Mouse (Mus musculus): Measurements from ENCODE around the gene Haghl. TPM values are rescaled to one million over a fixed set of nuclear protein-coding genes. Genes with fewer than 3 reads are reported as not detected.
A peak's percentile ranks its signal among the peaks of the same experiment; 100 is the strongest.
"Not testable (repeated sequence)": the region's sequence is repeated elsewhere in the genome, so short reads cannot be mapped to it uniquely, and the experiment has no call there.

The Haghl gene
- polyA plus RNA-seq, 1 experiment = 230 TPM

- Histone ChIP-seq H3K4me1 (ENCODE audit: control insufficient read depth, insufficient read depth, low read length) (peaks cover 15% of the 10 kb centered on the region), H3K27ac (ENCODE audit: insufficient read depth, low read length) (no peak overlapping the region), H3K4me3 (ENCODE audit: insufficient read depth, low read length) (no peak overlapping the region)
- TF ChIP-seq CTCF (IDR thresholded peaks at IDR 0.05; ENCODE audit: extremely low read depth, insufficient read depth, low read length) = no peak
- TF ChIP-seq POLR2A (IDR thresholded peaks at IDR 0.05; ENCODE audit: extremely low read depth, insufficient read depth, low read length) = no peak
Measured at GRCm38 (mm10) chr17:25818851-25819780, 33.6 kb upstream of the Haghl start.

- no peak overlapping the region for H3K27ac ChIP-seq (ENCODE audit: insufficient read depth, low read length)
Measured at GRCm38 (mm10) chr17:25817662-25818061, 32.2 kb upstream of the Haghl start.

GRCm38 (mm10) chr17:25813471-25813870 lies 28.0 kb upstream of the Haghl start:
- TF ChIP-seq POLR2A (IDR thresholded peaks at IDR 0.05; ENCODE audit: extremely low read depth, insufficient read depth, low read length) (peak; percentile 56; the same call in 1 of the 2 replicates), CTCF (IDR thresholded peaks at IDR 0.05; ENCODE audit: extremely low read depth, insufficient read depth, low read length) (peak; percentile 32)
- peak overlapping the region; percentile 17 for H3K4me3 ChIP-seq (ENCODE audit: insufficient read depth, low read length)
- H3K27ac ChIP-seq (ENCODE audit: insufficient read depth, low read length) = peak overlapping the region; percentile 83
- peaks cover 18% of the 10 kb centered on the region for H3K4me1 ChIP-seq (ENCODE audit: control insufficient read depth, insufficient read depth, low read length)

More at GRCm38 (mm10) chr17:25817662-25818061, 32.2 kb upstream of the Haghl start:
- no peak for TF ChIP-seq POLR2A (IDR thresholded peaks at IDR 0.05; ENCODE audit: extremely low read depth, insufficient read depth, low read length)
- no peak for TF ChIP-seq CTCF (IDR thresholded peaks at IDR 0.05; ENCODE audit: extremely low read depth, insufficient read depth, low read length)
- H3K4me1 ChIP-seq (ENCODE audit: control insufficient read depth, insufficient read depth, low read length) = peaks cover 15% of the 10 kb centered on the region
- H3K4me3 ChIP-seq (ENCODE audit: insufficient read depth, low read length) = no peak overlapping the region

GRCm38 (mm10) chr17:25810890-25811289 lies 25.4 kb upstream of the Haghl start:
- Histone ChIP-seq H3K4me3 (ENCODE audit: insufficient read depth, low read length) (peak overlapping the region; percentile 99), H3K4me1 (ENCODE audit: control insufficient read depth, insufficient read depth, low read length) (peaks cover 17% of the 10 kb centered on the region), H3K27ac (ENCODE audit: insufficient read depth, low read length) (peak overlapping the region; percentile 30; the same call in 1 of the 2 replicates)
- TF ChIP-seq CTCF (IDR thresholded peaks at IDR 0.05; ENCODE audit: extremely low read depth, insufficient read depth, low read length) (no peak), POLR2A (IDR thresholded peaks at IDR 0.05; ENCODE audit: extremely low read depth, insufficient read depth, low read length) (no peak)

- Histone ChIP-seq H3K4me3 (ENCODE audit: insufficient read depth, low read length) (peak overlapping the region; percentile 99), H3K4me1 (ENCODE audit: control insufficient read depth, insufficient read depth, low read length) (peaks cover 14% of the 10 kb centered on the region; the same call in 1 of the 2 replicates), H3K27ac (ENCODE audit: insufficient read depth, low read length) (peak overlapping the region; percentile 99)
- TF ChIP-seq POLR2A (IDR thresholded peaks at IDR 0.05; ENCODE audit: extremely low read depth, insufficient read depth, low read length) (no peak), CTCF (IDR thresholded peaks at IDR 0.05; ENCODE audit: extremely low read depth, insufficient read depth, low read length) (no peak)
Measured at GRCm38 (mm10) chr17:25809606-25810340, 24.3 kb upstream of the Haghl start.

- H3K4me3 ChIP-seq (ENCODE audit: insufficient read depth, low read length) = peak within 1 kb of the TSS; percentile 99
- H3K27ac ChIP-seq (ENCODE audit: insufficient read depth, low read length) = peak within 1 kb of the TSS; percentile 99
Measured at GRCm38 (mm10) chr17:25808789-25809605, 23.5 kb upstream of the Haghl start, which contains the start of gene Fbxl16. TSS of gene Fbxl16 (plus strand) at chr17:25809085.

GRCm38 (mm10) chr17:25808028-25808427 lies 22.6 kb upstream of the Haghl start:
- H3K4me1 ChIP-seq (ENCODE audit: control insufficient read depth, insufficient read depth, low read length) = peaks cover 13% of the 10 kb centered on the region
- TF ChIP-seq CTCF (IDR thresholded peaks at IDR 0.05; ENCODE audit: extremely low read depth, insufficient read depth, low read length) (no peak), POLR2A (IDR thresholded peaks at IDR 0.05; ENCODE audit: extremely low read depth, insufficient read depth, low read length) (no peak)
- peak overlapping the region; percentile 99 for H3K4me3 ChIP-seq (ENCODE audit: insufficient read depth, low read length)
- peak overlapping the region; percentile 58; the same call in 1 of the 2 replicates for H3K27ac ChIP-seq (ENCODE audit: insufficient read depth, low read length)

More at GRCm38 (mm10) chr17:25808789-25809605, 23.5 kb upstream of the Haghl start, which contains the start of gene Fbxl16:
- TF ChIP-seq CTCF (IDR thresholded peaks at IDR 0.05; ENCODE audit: extremely low read depth, insufficient read depth, low read length) = no peak
- TF ChIP-seq POLR2A (IDR thresholded peaks at IDR 0.05; ENCODE audit: extremely low read depth, insufficient read depth, low read length) = peak; percentile 44; the same call in 1 of the 2 replicates
- H3K4me1 ChIP-seq (ENCODE audit: control insufficient read depth, insufficient read depth, low read length) = peaks cover 10% of the 10 kb centered on the region; the same call in 1 of the 2 replicates

GRCm38 (mm10) chr17:25807452-25807851 lies 22.0 kb upstream of the Haghl start:
- not testable (repeated sequence) for H3K4me3 ChIP-seq (ENCODE audit: insufficient read depth, low read length)

GRCm38 (mm10) chr17:25806507-25806906 lies 21.0 kb upstream of the Haghl start:
- TF ChIP-seq CTCF (IDR thresholded peaks at IDR 0.05; ENCODE audit: extremely low read depth, insufficient read depth, low read length) (no peak), POLR2A (IDR thresholded peaks at IDR 0.05; ENCODE audit: extremely low read depth, insufficient read depth, low read length) (no peak)
- Histone ChIP-seq H3K4me3 (ENCODE audit: insufficient read depth, low read length) (no peak overlapping the region), H3K4me1 (ENCODE audit: control insufficient read depth, insufficient read depth, low read length) (peaks cover 13% of the 10 kb centered on the region), H3K27ac (ENCODE audit: insufficient read depth, low read length) (no peak overlapping the region)

More at GRCm38 (mm10) chr17:25807452-25807851, 22.0 kb upstream of the Haghl start:
- not testable (repeated sequence) for H3K27ac ChIP-seq (ENCODE audit: insufficient read depth, low read length)
- H3K4me1 ChIP-seq (ENCODE audit: control insufficient read depth, insufficient read depth, low read length) = peaks cover 13% of the 10 kb centered on the region
